Mouse (Mus musculus): Measurements from ENCODE around the gene Rasip1. TPM values are rescaled to one million over a fixed set of nuclear protein-coding genes. Genes with fewer than 3 reads are reported as not detected.
A peak's percentile ranks its signal among the peaks of the same experiment; 100 is the strongest.

Rasip1 gene
- polyA plus RNA-seq, 1 experiment from 2014 or later: 3.4 TPM

- H3K27ac ChIP-seq (ENCODE audit: low read depth): no peak overlapping the region
- WGBS (ENCODE audit: insufficient replicate concordance): 71% methylated on average over 5 of the region's 5 CpGs
- H3K4me1 ChIP-seq (ENCODE audit: insufficient read depth): peaks cover 9% of the 10 kb centered on the region; the same call in 1 of the 2 replicates
Observed at GRCm38 (mm10) chr7:45642083-45642482, 14.8 kb downstream of the Rasip1 start.

GRCm38 (mm10) chr7:45642503-45643255 is 15.4 kb downstream of the Rasip1 start:
- WGBS (ENCODE audit: insufficient replicate concordance): 37% methylated on average over 16 of the region's 16 CpGs
- Histone ChIP-seq H3K9ac (replicated peaks) (peak overlapping the region; percentile 52), H3K36me3 (replicated peaks; ENCODE audit: insufficient read depth, low read length) (no peaks in the 10 kb centered on the region), H3K4me1 (ENCODE audit: insufficient read depth) (peaks cover 9% of the 10 kb centered on the region; the same call in 1 of the 2 replicates), H3K27ac (ENCODE audit: low read depth) (no peak overlapping the region), H3K27me3 (ENCODE audit: insufficient read depth, low read length) (peaks cover 10% of the 10 kb centered on the region; the same call in 1 of the 2 replicates), H3K4me2 (ENCODE audit: low read depth, low read length) (peak overlapping the region; percentile 72), H3K9me3 (ENCODE audit: low read length) (no peaks in the 10 kb centered on the region), H3K4me3 (ENCODE audit: low read depth, low read length) (peak overlapping the region; percentile 31)
- DNase-seq (no peak), ATAC-seq (no peak)
- TF ChIP-seq EP300 (IDR thresholded peaks at IDR 0.05; ENCODE audit: low read depth) (no peak), CTCF (IDR thresholded peaks at IDR 0.05; ENCODE audit: low read depth) (no peak)

More at GRCm38 (mm10) chr7:45642083-45642482, 14.8 kb downstream of the Rasip1 start:
- no peak overlapping the region for H3K4me2 ChIP-seq (ENCODE audit: low read depth, low read length)
- DNase-seq (no peak), ATAC-seq (no peak)
- TF ChIP-seq CTCF (IDR thresholded peaks at IDR 0.05; ENCODE audit: low read depth): no peak
- no peak overlapping the region for H3K4me3 ChIP-seq (ENCODE audit: low read depth, low read length)
- no peak overlapping the region for H3K9ac ChIP-seq (replicated peaks)
- H3K27me3 ChIP-seq (ENCODE audit: insufficient read depth, low read length): peaks cover 10% of the 10 kb centered on the region; the same call in 1 of the 2 replicates
- H3K9me3 ChIP-seq (ENCODE audit: low read length): no peaks in the 10 kb centered on the region
- H3K36me3 ChIP-seq (replicated peaks; ENCODE audit: insufficient read depth, low read length): no peaks in the 10 kb centered on the region

- Histone ChIP-seq H3K9me3 (ENCODE audit: low read length) (no peaks in the 10 kb centered on the region), H3K27ac (ENCODE audit: low read depth) (no peak overlapping the region), H3K27me3 (ENCODE audit: insufficient read depth, low read length) (peaks cover 10% of the 10 kb centered on the region; the same call in 1 of the 2 replicates), H3K36me3 (replicated peaks; ENCODE audit: insufficient read depth, low read length) (no peaks in the 10 kb centered on the region), H3K4me1 (ENCODE audit: insufficient read depth) (peaks cover 9% of the 10 kb centered on the region; the same call in 1 of the 2 replicates), H3K4me3 (ENCODE audit: low read depth, low read length) (peak overlapping the region; percentile 31), H3K9ac (replicated peaks) (peak overlapping the region; percentile 52), H3K4me2 (ENCODE audit: low read depth, low read length) (peak overlapping the region; percentile 72)
- ATAC-seq (peak; percentile 88), DNase-seq (peak; percentile 85)
- WGBS (ENCODE audit: insufficient replicate concordance): 6% methylated on average over 28 of the region's 28 CpGs
- TF ChIP-seq CTCF (IDR thresholded peaks at IDR 0.05; ENCODE audit: low read depth) (no peak), EP300 (IDR thresholded peaks at IDR 0.05; ENCODE audit: low read depth) (no peak)
Observed at GRCm38 (mm10) chr7:45643441-45644178, 16.3 kb downstream of the Rasip1 start.

- Histone ChIP-seq H3K27ac (ENCODE audit: low read depth) (no peak overlapping the region), H3K27me3 (ENCODE audit: insufficient read depth, low read length) (peaks cover 10% of the 10 kb centered on the region; the same call in 1 of the 2 replicates), H3K4me1 (ENCODE audit: insufficient read depth) (peaks cover 9% of the 10 kb centered on the region; the same call in 1 of the 2 replicates), H3K4me2 (ENCODE audit: low read depth, low read length) (peak overlapping the region; percentile 53), H3K9ac (replicated peaks) (0 out of 2 replicates have a peak overlapping the region, but pooled peaks have one; percentile 21), H3K36me3 (replicated peaks; ENCODE audit: insufficient read depth, low read length) (no peaks in the 10 kb centered on the region), H3K4me3 (ENCODE audit: low read depth, low read length) (peak overlapping the region; percentile 1; the same call in 1 of the 2 replicates), H3K9me3 (ENCODE audit: low read length) (no peaks in the 10 kb centered on the region)
- ATAC-seq (no peak), DNase-seq (no peak)
- 16% methylated on average over 18 of the region's 18 CpGs for WGBS (ENCODE audit: insufficient replicate concordance)
- no peak for TF ChIP-seq CTCF (IDR thresholded peaks at IDR 0.05; ENCODE audit: low read depth)
- no peak for TF ChIP-seq EP300 (IDR thresholded peaks at IDR 0.05; ENCODE audit: low read depth)
Observed at GRCm38 (mm10) chr7:45644183-45644582, 16.9 kb downstream of the Rasip1 start.

GRCm38 (mm10) chr7:45644872-45645590 is 17.7 kb downstream of the Rasip1 start:
- Histone ChIP-seq H3K9ac (replicated peaks) (no peak overlapping the region), H3K9me3 (ENCODE audit: low read length) (no peaks in the 10 kb centered on the region), H3K27me3 (ENCODE audit: insufficient read depth, low read length) (peaks cover 10% of the 10 kb centered on the region; the same call in 1 of the 2 replicates), H3K4me3 (ENCODE audit: low read depth, low read length) (no peak overlapping the region), H3K36me3 (replicated peaks; ENCODE audit: insufficient read depth, low read length) (no peaks in the 10 kb centered on the region), H3K27ac (ENCODE audit: low read depth) (no peak overlapping the region), H3K4me1 (ENCODE audit: insufficient read depth) (peaks cover 9% of the 10 kb centered on the region; the same call in 1 of the 2 replicates), H3K4me2 (ENCODE audit: low read depth, low read length) (no peak overlapping the region)
- ATAC-seq: no peak
- DNase-seq: no peak
- 60% methylated on average over 6 of the region's 6 CpGs for WGBS (ENCODE audit: insufficient replicate concordance)
- no peak for TF ChIP-seq CTCF (IDR thresholded peaks at IDR 0.05; ENCODE audit: low read depth)
- TF ChIP-seq EP300 (IDR thresholded peaks at IDR 0.05; ENCODE audit: low read depth): no peak
